Mouse (Mus musculus): ENCODE data around the gene Gm4450.
"Not testable (repeated sequence)": the region's sequence is repeated elsewhere in the genome, so short reads cannot be mapped to it uniquely, and the experiment has no call there.

- TF ChIP-seq MYOG (IDR thresholded peaks at IDR 0.05; ENCODE audit: control insufficient read depth in 1 of 3, insufficient read depth in 1 of 3, insufficient read length in 2 of 3, low read depth in 2 of 3); POLR2AphosphoS2 (IDR thresholded peaks at IDR 0.05; ENCODE audit: insufficient read length, low read depth); POLR2A (IDR thresholded peaks at IDR 0.05; ENCODE audit: insufficient read length, low read depth); TCF3 (IDR thresholded peaks at IDR 0.05; ENCODE audit: insufficient read length, low read depth); MAX (IDR thresholded peaks at IDR 0.05; ENCODE audit: low read depth); CEBPB (IDR thresholded peaks at IDR 0.05; ENCODE audit: insufficient read depth, poor library complexity, severe bottlenecking); E2F4 (IDR thresholded peaks at IDR 0.05; ENCODE audit: insufficient read depth); SRF (IDR thresholded peaks at IDR 0.05; ENCODE audit: control insufficient read depth, insufficient read length, low read depth); MYOD1 (IDR thresholded peaks at IDR 0.05; ENCODE audit: control insufficient read depth in 1 of 3, insufficient read length in 2 of 3, low read depth in 2 of 3); USF1 (IDR thresholded peaks at IDR 0.05; ENCODE audit: low read depth): not testable (repeated sequence)
Measured at GRCm38 (mm10) chr3:98405877-98406276, 51.0 kb downstream of the Gm4450 start.
